Mouse (Mus musculus) NIH3T3 (cell line): ENCODE results near the gene Hecw2.

Experiments
- DNase-seq: peaks from one replicate; pipeline ENCODE4 v3.0.0-alpha.2; 2012; ENCODE audit warnings: low read depth

Hecw2 gene

DNA sequence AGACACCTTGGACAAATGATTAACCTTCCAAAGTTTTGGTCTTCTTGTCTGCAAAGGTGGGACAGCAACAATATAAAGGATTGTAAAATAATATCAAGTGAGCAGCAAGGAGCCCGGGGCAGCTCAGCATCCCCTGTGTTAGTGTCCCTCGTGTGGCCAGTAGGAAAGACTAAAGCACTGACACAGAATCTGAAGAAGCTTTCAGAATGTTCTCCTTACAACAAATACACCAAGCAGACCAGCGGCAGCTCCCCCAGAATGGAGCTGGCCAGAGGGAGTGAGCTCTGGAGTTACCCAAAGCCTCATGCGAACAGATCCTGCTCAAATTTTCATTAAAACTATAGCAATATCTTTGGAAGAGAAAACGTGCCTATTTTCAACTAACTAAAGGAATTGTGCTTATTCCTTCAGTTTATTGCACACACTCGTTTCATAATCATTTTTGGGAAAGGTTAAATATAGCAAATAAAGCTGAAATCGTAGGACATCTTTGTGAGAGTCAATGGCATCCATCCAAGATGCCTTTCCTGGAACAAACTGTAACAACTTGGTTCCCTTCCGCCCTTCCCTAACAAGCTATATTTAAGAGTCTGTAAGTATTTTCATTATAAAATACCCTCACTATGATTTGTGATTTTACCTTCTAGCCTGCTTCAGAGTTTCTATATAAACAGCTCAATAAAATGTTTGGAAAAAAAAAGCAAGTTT, 208.6 kb downstream of the Hecw2 start:
- DNase-seq = no peak

DNA sequence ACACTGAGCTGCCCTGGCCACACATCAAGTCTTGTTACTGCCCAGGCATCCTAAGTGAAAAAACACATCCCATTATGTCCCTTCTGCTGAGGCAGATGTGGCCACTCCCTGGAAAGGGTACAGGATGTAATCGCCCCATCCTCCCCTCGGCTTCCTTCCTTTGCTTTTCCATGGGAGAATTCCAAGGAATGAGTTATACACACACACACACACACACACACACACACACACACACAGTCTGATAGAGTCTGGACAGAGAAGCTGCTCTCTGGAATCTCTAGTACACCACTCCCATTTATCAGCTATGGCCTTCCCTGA, 216.5 kb downstream of the Hecw2 start:
- DNase-seq = no peak

DNA sequence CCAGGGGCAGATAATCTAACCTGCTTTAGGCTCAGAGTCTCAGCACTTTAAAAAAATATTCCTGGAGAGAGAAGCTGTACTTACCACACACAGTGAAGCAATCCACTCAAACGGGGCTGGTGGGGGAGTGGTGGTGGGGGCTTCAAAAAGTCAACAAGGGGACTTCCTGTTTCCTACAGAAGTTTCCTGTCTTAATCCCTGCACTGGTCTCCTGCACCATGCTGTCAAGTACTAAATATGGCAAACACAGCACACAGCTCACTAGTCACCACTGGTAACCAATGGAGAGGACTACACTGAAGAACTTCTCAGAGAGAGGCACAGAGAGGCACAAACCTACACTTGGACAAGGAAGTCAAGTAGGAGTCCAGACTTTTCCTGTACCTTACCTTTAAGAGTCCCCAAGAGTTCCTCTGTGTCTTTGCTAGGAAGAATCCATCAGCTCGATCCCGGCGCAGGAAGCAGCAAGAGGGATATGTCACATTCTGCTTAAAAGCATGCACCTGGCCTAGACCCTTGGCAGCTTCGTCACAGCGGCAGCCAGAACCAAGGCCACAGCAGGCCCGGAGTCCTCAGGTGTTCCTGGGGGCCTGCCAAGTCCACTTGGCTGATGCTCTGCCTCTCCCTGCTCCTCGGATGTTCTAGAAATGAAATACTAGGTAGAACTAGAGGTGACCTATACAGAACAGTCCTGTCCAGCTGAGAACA, 217.0 kb downstream of the Hecw2 start:
- no peak for DNase-seq

DNA sequence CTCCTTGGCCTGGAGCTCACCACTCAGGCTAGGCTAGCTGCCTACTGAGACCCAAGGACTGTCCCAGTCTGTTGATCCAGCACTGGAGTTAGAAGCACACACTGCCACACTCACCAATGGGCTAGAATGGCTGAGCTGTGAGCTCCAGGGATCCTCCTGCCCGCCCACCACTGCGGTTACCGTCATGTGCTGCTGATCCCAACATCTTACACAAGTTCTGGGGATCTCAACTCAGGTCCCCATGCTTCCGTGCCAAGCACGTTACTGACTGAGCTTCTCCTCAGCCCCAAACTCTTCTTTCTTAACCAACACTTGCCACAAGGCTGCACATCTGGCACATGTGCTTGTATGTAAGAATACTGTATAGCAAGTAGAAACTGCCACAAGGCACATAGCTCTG, 218.2 kb downstream of the Hecw2 start:
- no peak for DNase-seq

DNA sequence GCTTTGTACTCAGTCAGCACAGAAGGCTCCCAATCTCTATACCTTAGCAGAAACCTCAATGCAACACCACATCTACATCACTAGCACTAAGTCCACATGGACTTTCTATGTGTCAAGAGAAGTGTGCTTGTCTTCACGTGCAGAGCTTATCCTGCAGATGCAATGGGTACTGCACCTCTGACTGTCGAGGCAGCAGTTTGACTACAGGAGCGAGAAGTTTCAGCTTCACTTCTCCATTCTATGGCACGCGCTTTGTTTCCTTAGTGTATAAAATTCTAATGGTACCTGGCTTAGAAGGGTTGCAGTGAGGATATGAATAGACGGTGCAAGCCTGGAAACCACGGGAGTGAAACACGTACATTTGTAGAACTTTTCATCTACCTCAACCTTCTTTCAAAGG, 218.9 kb downstream of the Hecw2 start:
- DNase-seq = no peak

DNA sequence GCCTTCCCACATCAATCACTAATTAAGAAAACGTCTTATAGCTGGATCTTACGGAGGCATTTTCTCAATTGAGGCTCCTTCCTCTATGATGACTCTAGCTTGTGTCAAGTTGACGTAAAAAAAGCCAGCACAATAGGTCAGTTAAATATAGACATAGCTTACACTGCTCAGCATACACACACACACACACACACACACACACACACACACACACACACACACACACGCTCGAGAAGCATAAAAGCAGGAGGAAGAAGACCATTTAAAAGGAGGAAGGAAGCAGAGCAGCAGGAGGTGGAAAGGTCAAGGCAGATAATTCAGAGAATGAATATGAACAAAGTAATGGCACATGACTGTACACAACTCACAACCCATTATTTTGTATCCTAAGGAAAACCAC, 220.0 kb downstream of the Hecw2 start:
- DNase-seq = no peak

DNA sequence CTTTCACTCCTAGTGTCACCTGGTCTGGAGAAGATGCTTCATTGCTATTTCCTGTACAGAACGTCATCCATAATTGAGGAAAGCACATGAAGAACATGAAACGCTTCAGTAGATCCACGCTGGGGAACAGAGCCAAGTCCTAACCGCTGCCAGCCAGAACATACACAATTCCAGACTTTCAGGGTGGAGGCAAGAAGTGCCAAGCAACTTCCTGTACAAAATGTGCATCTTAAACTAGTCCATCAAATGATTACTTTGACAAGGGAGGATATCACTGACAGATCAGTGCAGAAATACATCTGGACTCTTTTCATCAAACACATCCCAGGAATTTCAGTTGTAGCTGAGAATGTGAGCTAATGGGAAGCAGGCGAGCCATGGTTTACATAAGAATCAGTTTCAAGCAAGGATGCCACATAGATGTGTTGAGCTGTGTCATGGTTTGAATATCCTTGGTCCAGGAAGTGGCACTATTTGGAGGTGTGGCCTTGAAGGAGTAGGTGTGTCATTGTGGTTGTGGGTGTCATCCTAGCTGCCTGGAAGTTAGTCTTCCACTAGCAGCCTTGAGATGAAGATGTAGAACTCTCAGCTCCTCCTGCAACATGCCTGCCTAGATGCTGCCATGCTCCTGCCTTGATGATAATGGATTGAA, 224.5 kb downstream of the Hecw2 start:
- peak; percentile 14 for DNase-seq

DNA sequence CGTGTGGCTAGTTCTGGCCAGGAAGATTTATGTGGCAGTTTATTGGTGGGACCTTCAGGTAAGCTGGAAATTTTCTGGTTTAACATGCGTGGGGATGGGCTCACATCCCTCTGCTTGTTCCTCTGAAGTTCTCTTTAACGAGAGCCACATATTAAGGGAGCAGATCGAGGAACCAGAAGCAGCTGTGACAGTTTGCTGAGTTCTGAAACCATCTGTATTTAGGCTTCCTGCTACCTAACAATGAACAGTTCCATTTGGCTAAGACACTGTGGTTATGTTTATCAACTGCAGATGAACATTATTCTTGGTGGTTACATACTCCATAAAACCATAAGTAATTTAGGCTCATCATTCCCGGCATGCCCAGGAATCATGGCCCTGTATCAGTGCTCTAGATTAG, 242.6 kb downstream of the Hecw2 start:
- DNase-seq = no peak

DNA sequence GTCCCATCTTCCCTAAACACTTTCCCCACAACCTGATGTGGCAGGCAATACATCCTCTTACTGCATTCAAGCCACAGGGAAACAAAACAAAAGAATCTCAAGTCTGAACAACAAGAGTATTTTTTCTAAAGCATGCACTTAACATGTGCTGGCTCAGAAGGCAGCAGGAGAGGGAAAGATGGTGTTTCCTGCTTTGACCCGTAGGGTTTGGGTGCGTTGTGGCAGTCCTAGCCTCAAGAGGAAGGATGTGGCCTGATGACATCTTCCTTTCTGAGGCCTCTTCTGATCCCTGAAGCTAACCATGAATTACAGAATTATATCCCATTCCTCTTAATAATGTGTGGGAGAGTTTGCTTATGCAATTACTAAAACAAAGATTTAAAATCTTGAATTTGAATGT, 249.2 kb downstream of the Hecw2 start:
- no peak for DNase-seq

DNA sequence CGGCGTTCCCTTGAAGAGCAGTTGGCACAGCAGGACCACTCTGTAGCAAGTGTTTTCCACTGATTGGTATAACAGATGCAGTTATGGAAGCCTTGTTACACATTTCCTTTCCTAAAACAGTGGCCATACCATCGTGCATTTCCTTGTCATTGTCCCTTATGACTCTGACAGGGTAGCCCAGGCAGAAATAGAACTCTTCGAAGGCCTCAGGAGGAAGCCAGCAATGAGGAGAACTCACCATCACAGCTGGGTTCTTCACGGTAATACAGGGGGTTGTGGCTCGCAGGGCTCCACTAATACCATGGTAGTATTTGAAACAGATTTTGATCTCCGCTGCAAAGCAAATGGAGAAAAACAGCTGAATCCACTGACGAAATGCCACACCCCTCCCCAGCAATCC, 252.5 kb downstream of the Hecw2 start:
- DNase-seq = no peak

DNA sequence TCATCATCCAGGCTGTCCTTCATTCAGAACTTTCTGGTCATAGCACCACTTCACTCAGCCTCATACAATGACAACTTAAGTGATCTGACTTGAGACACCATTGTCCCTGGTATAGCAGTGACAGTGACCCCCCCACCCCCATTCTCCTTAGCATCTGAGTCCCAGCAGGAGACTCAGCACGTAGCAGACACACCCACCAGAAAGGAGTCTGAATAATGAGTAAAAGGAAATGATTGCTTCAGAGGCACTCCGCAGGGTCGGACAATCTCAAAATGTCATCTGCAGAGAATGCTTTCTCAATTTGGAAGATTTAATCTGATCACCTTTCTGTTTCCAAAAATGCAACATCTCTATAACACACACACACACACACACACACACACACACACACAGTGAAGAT, 253.4 kb downstream of the Hecw2 start:
- DNase-seq = no peak

DNA sequence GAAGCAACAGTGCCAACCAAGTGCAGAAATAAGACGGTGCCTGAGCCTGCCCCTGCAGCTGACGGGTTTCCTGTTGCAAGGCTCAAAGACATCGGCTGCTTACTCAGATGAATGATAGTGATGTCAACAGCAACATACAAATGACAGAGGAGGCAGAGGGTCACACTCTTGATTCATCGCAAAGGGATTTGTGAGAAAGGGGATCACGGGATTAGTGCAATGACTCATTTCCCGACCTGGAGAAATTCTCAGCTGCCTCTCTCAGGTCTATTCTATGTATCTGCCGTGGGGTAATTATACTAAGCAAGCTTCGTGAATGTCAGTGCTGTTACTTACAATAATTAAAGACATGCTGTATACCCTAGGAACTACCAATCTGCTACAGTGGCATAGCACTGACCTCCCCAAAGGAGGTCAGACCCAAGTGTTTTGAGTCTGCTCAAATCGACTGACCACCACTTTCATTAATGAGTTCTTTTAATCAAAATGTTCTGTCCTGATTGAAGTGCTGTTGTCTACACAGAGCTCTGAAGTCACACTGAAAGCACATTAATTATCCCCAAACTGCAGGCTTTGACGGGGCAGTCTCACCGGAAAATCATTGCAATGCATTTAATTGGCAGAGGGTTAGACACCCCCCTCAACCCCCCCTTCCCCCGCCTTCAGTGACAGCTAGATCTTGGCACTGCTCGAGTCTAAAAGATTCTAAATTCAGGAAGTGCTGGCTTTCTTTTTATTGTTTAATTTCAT, 254.5 kb downstream of the Hecw2 start:
- DNase-seq = peak; percentile 72

DNA sequence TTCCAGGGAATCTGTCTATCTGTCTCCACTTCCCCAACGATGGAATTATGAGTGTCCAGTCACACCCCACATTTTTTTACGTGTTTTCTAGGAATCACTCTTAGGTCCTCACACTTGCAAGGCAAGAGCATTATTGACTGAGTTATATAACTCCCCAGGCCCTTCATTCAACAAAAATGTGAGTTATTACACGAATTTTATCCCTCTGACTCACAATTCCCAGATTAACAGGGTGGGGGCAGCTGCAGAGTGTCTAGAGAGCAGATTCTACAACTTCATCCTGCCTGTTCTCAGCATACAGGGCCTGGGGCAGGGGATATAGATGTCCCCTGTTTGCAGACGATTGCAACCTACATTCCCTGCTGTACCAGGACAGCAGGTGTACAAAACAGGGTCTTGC, 255.7 kb downstream of the Hecw2 start:
- peak; percentile 40 for DNase-seq

DNA sequence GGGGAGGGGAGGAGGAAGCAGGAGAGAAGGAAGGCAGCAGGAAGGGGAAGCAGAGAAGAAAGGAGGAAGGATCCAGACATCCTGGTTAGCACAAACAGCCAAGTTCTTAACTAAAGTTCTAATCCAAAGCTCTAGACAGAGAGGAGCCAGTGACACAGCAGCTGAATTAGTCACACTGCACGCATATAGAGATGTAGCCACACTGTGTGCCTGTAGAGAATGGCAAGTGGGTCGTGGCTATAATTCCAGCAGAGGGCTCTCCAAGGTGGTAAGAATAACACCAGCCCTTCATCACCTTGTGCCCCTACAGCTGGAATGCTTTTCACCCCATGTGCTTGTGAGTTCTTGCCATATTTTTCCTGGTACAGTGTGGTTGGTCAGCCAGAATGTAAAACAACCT, 261.7 kb downstream of the Hecw2 start:
- no peak for DNase-seq

DNA sequence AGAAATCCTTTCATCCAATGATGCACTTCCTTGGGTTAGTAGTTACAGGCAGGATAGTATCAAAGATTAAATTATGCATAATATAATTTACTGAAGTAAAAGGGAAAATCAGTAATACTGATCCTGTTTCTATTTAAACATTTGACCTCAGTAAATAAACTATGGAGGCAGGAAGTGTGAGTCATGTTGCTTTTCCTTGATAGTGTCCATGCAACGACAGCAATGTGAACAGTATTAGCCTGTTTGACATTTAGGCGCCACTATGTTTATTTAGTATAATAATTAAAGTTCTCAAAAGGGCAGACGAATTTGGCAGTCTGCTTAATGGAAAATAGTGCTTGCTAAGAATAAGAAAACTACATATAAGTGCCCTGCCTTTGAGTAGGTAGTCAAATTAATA, 263.7 kb downstream of the Hecw2 start:
- no peak for DNase-seq

DNA sequence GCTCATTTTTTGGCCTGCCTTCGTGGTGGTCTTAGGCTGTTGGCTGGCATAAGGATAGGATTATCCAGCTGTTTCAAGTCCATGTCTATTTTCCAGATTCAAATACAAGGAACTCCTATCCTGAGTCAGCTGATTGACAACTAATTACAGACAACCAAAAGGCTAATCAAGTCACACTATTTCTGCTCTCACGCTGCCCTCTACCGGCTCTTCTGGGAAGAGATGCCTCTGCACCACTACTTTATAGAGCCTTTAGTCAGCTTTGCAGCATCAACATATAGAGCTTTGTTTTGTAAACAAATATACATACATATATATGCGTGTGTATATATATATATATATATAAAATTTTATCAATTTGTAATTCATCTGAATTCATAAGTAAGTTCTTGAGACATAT, 267.4 kb downstream of the Hecw2 start:
- peak; percentile 75 for DNase-seq

DNA sequence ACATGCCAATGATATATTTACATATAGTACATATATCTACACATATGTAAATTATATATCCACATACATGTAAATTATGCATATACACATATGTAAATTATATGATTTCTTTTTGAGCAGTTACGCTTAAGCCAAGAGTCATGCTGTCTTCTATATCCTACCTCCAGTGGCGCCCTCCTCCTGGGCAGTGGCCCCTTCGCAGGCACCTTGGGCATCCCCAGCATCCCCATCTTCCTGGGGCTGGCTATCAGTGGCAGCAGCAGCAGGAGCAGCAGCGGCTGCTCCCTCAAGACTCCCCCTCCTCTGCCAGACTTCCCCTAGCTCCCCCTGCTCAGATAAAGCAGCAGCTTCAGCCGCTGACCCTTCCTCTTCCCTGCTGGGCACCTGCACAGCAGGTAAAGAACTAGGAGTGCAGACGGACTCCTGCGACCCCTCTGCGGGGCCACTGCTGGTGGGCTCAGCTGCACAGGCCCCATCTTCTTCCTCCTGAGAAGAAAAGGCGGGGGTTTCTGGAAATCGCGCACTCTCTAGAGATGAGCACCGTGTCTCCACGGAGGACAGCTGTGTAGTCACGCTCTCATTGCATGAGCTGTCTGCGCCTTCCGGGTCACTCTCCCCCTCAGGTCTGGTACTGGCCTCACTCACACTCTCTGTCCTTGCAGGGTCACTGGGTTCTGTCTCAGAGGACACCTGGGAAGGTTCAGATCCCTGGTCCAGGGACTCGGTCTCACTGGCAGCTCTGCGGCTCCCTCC, 269.6 kb downstream of the Hecw2 start:
- DNase-seq = no peak

DNA sequence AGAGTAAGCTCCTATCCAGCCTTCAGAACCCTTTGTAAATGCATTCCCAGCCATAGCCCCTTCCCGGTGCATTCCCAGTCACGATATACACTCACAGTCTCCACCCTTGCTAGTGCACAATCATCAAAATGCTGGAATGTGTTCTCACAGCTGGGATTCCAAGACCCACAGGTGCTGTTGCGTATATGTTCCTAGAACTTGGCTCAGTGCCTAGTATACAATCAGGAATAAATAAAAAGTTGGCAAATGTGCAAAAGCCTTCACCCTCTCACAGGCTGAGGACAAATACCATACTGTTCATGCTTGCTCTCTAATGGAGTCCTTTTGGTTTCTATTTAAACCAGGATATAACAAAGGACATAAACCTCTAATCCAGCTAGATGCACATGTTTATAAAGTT, 283.1 kb downstream of the Hecw2 start:
- DNase-seq = peak; percentile 36

DNA sequence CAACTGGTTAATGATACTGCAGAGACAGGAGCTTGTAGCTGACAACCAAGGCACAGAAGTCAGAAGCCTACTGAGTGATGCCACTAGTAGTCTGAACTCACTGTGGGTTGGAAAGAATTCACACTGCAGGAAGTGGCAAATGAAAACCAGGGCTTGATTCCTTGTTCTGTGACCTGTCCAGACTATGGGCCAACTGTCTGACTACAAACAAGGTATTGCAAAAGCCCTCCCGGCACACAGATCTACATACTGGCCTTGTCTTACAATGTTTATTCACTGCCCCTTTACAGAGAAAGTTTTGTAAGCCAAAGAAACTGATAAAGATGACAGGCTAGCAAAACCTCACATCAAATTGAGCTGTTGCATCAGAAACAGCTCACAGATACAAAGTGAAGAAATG, 284.7 kb downstream of the Hecw2 start:
- DNase-seq = peak; percentile 45

DNA sequence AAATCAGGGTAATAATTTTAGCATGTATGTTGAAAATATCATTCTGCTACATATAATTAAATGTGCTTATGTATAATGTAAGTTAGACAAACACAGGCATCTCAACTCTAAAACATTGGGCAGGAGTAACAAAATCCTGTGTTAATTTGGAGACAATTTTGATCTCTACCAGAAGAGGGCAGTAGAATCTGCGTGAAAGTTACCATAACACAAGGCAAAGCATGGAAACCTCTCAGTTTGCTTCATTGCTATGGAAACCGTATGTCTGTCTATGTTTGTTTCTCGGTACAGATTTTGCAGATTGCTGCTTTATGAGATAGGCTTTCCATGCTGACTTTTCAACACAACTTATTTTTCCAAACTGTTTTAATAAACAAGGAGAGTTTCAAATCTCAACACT, 285.9 kb downstream of the Hecw2 start:
- peak; percentile 83 for DNase-seq

DNA sequence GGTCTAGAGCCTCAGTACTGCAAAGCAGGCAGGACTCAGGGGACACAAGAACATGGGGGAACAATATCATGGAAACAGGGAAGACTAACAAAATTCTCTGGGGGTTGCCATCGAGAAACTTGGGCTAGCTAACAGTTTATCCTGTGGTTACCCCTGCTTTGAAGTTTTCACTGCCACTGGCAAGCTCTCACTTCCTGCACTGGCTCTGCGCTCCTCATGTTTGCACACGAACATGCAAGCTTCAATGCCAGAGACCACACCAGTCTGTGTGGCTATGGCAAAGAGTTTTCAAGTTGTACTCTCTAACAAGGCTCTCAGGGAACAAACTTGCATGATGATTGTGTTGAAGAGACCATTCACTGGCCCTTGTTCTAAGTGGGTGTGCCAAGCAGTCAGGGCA, 288.8 kb downstream of the Hecw2 start:
- no peak for DNase-seq

DNA sequence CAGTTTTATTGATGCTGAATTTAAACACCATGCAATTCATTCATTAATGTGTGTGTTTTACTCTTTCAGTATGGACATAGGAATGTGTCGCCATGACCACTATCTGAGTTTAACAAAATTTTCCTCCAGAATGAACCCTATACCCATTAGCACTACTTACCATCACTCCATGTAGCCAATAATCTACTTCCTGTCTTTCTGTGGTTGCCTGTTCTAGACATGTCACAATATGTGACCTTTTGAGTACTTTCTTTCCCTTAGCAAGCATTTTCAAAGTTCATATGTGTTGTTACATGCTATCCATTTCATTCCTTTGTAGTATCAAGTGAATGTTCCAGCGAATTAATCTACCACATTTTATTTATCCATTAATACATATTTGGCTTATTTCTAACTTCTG, 294.6 kb downstream of the Hecw2 start:
- no peak for DNase-seq
